Mouse (Mus musculus) liver, adult 2 months (tissue): ENCODE measurements at regions not wholly inside any gene's neighbourhood (a gene's known extent, or its start where the extent isn't known, plus 50 kb on each side); places are given as distances from the start of the nearest gene placed in this dataset.

ENCODE experiments used
- DNase-seq: peaks from one replicate; pipeline ENCODE4 v3.0.0-alpha.2; 2011; ENCODE audit warnings: low read depth, low spot score; ENCODE audit errors: extremely low read depth
- H3K27ac ChIP-seq: fragments of 200-500 bp; replicated peaks from 2 replicates; pipeline ENCODE4 v1.5.1; 2012; ENCODE audit warnings: low read depth, mild to moderate bottlenecking, control low read depth, inconsistent platforms, low read length; ENCODE audit not compliant: insufficient read depth
- H3K27me3 ChIP-seq: fragments of 200-500 bp; 2 replicates; pipeline ENCODE4 v1.6.1; 2012; ENCODE audit warnings: mild to moderate bottlenecking, moderate library complexity, low read length, inconsistent platforms; ENCODE audit not compliant: control insufficient read depth, insufficient read depth
- H3K36me3 ChIP-seq: fragments of 200-500 bp; 2 replicates; pipeline ENCODE4 v1.6.1; 2012; ENCODE audit warnings: low read length, inconsistent platforms; ENCODE audit not compliant: control insufficient read depth, insufficient read depth
- H3K4me1 ChIP-seq: fragments of 200-500 bp; 2 replicates; pipeline ENCODE4 v1.6.1; 2011; ENCODE audit warnings: low read length; ENCODE audit not compliant: control insufficient read depth, insufficient read depth
- H3K4me3 ChIP-seq: fragments of 200-500 bp; 2 replicates; pipeline ENCODE4 v1.5.1; 2011; ENCODE audit warnings: low read depth, mild to moderate bottlenecking, control low read depth, low read length, moderate library complexity; ENCODE audit not compliant: insufficient read depth
- H3K79me2 ChIP-seq: fragments of 200-500 bp; 2 replicates; pipeline ENCODE4 v1.6.1; 2012; ENCODE audit warnings: inconsistent platforms, mild to moderate bottlenecking, low read length, moderate library complexity; ENCODE audit not compliant: control insufficient read depth, insufficient read depth
- H3K9ac ChIP-seq: fragments of 200-500 bp; 2 replicates; pipeline ENCODE4 v1.6.1; 2012; ENCODE audit warnings: low read depth, mild to moderate bottlenecking, control low read depth, inconsistent platforms, low read length
- CTCF ChIP-seq: fragments of 200-500 bp; IDR thresholded peaks from 2 replicates; pipeline ENCODE4 v1.5.1; 2011; ENCODE audit warnings: low read depth, low read length, control low read depth
- POLR2A ChIP-seq: fragments of 200-500 bp; IDR thresholded peaks from 2 replicates; pipeline ENCODE4 v1.6.1; 2011; ENCODE audit warnings: low read length, control low read depth; ENCODE audit not compliant: insufficient read depth; ENCODE audit errors: extremely low read depth
- WGBS: fragments of 180-500 bp; shearing (Covaris S2); methylation state at CpG from one replicate; pipeline ENCODE4 v1.1.7; 2018; 5-methylcytosine and 5-hydroxymethylcytosine counted together

GRCm38 (mm10) chr13:38740066-38740465, 81.2 kb upstream of the Eef1e1 start:
- no peaks in the 10 kb centered on the region for H3K79me2 ChIP-seq
- WGBS = 60% methylated on average over 8 of the region's 8 CpGs
- no peaks in the 10 kb centered on the region for H3K27me3 ChIP-seq
- peaks cover 11% of the 10 kb centered on the region; the same call in 1 of the 2 replicates for H3K4me1 ChIP-seq
- no peak overlapping the region for H3K9ac ChIP-seq
- DNase-seq = peak; percentile 86
- no peaks in the 10 kb centered on the region for H3K36me3 ChIP-seq
- TF ChIP-seq POLR2A (no peak), CTCF (no peak)
- H3K4me3 ChIP-seq = no peak overlapping the region
- no peak overlapping the region for H3K27ac ChIP-seq

- Histone ChIP-seq H3K4me3 (no peak overlapping the region), H3K36me3 (no peaks in the 10 kb centered on the region), H3K27me3 (no peaks in the 10 kb centered on the region), H3K9ac (no peak overlapping the region), H3K4me1 (peaks cover 11% of the 10 kb centered on the region; the same call in 1 of the 2 replicates), H3K27ac (0 out of 2 replicates have a peak overlapping the region, but pooled peaks have one; percentile 8), H3K79me2 (no peaks in the 10 kb centered on the region)
- DNase-seq = peak; percentile 85
- WGBS = 50% methylated on average over 4 of the region's 4 CpGs
- TF ChIP-seq POLR2A = no peak
- TF ChIP-seq CTCF = no peak
These were observed 77.6 kb upstream of the Eef1e1 start for GRCm38 (mm10) chr13:38736361-38737035.

GRCm38 (mm10) chr13:38735294-38735693, 76.4 kb upstream of the Eef1e1 start:
- WGBS = 81% methylated on average over 6 of the region's 6 CpGs
- Histone ChIP-seq H3K79me2 (no peaks in the 10 kb centered on the region), H3K27ac (no peak overlapping the region), H3K4me1 (peaks cover 11% of the 10 kb centered on the region; the same call in 1 of the 2 replicates), H3K36me3 (no peaks in the 10 kb centered on the region), H3K9ac (no peak overlapping the region), H3K27me3 (no peaks in the 10 kb centered on the region), H3K4me3 (no peak overlapping the region)
- no peak for TF ChIP-seq POLR2A
- TF ChIP-seq CTCF = no peak
- DNase-seq = no peak

- Histone ChIP-seq H3K4me3 (no peak overlapping the region), H3K27me3 (no peaks in the 10 kb centered on the region), H3K9ac (no peak overlapping the region), H3K36me3 (no peaks in the 10 kb centered on the region), H3K27ac (no peak overlapping the region), H3K79me2 (no peaks in the 10 kb centered on the region), H3K4me1 (peaks cover 3% of the 10 kb centered on the region; the same call in 1 of the 2 replicates)
- no peak for DNase-seq
- no peak for TF ChIP-seq CTCF
- no peak for TF ChIP-seq POLR2A
- 86% methylated on average over 4 of the region's 4 CpGs for WGBS
These were observed 74.4 kb upstream of the Eef1e1 start for GRCm38 (mm10) chr13:38733246-38733645.

- no peaks in the 10 kb centered on the region for H3K4me1 ChIP-seq
- no peaks in the 10 kb centered on the region for H3K27me3 ChIP-seq
- H3K79me2 ChIP-seq = no peaks in the 10 kb centered on the region
- no peak for DNase-seq
- no peak overlapping the region for H3K9ac ChIP-seq
- no peaks in the 10 kb centered on the region for H3K36me3 ChIP-seq
- H3K27ac ChIP-seq = no peak overlapping the region
- 83% methylated on average over 4 of the region's 4 CpGs for WGBS
- no peak overlapping the region for H3K4me3 ChIP-seq
- TF ChIP-seq CTCF (no peak), POLR2A (no peak)
These were observed 66.6 kb upstream of the Eef1e1 start for GRCm38 (mm10) chr13:38725452-38725851.

- Histone ChIP-seq H3K36me3 (no peaks in the 10 kb centered on the region), H3K79me2 (no peaks in the 10 kb centered on the region), H3K27me3 (no peaks in the 10 kb centered on the region), H3K4me3 (no peak overlapping the region), H3K9ac (no peak overlapping the region), H3K4me1 (no peaks in the 10 kb centered on the region), H3K27ac (no peak overlapping the region)
- no peak for TF ChIP-seq CTCF
- no peak for TF ChIP-seq POLR2A
- no peak for DNase-seq
- WGBS = 91% methylated on average over 3 of the region's 3 CpGs
These were observed 62.3 kb upstream of the Eef1e1 start for GRCm38 (mm10) chr13:38721166-38721565.
